Mouse (Mus musculus): ENCODE results near the gene Tsc22d4.

- TF ChIP-seq GATA1 (IDR thresholded peaks at IDR 0.05; ENCODE audit: borderline replicate concordance, low read length) (no peak), FLI1 (IDR thresholded peaks at IDR 0.05; ENCODE audit: low read length) (no peak)
These were observed 9.9 kb downstream of the Tsc22d4 start for GRCm38 (mm10) chr5:137755425-137755824.
